Mouse (Mus musculus): ENCODE measurements at regions not wholly inside any gene's neighbourhood (a gene's known extent, or its start where the extent isn't known, plus 50 kb on each side); places are given as distances from the start of the nearest gene placed in this dataset.
"Not testable (repeated sequence)": the region's sequence is repeated elsewhere in the genome, so short reads cannot be mapped to it uniquely, and the experiment has no call there.

DNA sequence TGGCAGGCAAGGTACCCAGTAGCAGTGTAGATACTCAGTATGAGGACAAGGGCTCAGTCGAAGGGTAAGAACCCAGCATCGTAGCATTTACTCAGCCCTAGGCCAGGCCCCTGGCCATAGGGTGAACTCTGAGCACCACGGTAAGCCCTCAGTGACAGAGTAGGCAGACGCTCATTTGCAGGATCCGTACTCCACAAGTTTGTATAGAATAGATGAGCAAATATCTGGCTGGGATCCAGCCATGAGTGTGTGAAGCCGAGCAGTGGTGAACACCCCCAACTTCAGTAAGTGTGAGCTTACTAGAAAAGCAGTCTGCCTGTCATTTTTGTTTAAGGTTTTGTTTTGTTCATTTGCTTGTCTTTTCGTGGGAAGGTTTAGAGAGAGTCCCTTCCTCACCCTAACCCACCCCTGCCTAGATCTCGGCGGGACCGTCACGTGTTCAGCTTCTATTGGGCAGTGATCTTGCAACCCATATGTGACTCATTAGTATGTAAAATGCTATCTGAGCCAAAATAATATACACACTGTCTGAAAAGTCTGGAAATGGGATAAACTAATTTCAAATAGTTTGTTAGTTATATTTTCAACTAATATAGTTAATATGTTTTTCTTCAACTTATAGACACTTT is 76.3 kb downstream of the Gm5447 start:
- no peak for DNase-seq (ENCODE audit: low spot score)

- not testable (repeated sequence) for DNase-seq (ENCODE audit: low spot score)
Observed at GRCm38 (mm10) chr13:31051586-31051985, 77.6 kb downstream of the Gm5447 start.

GRCm38 (mm10) chr13:31054356-31054755 is 80.4 kb downstream of the Gm5447 start:
- no peak for DNase-seq (ENCODE audit: low spot score)

DNA sequence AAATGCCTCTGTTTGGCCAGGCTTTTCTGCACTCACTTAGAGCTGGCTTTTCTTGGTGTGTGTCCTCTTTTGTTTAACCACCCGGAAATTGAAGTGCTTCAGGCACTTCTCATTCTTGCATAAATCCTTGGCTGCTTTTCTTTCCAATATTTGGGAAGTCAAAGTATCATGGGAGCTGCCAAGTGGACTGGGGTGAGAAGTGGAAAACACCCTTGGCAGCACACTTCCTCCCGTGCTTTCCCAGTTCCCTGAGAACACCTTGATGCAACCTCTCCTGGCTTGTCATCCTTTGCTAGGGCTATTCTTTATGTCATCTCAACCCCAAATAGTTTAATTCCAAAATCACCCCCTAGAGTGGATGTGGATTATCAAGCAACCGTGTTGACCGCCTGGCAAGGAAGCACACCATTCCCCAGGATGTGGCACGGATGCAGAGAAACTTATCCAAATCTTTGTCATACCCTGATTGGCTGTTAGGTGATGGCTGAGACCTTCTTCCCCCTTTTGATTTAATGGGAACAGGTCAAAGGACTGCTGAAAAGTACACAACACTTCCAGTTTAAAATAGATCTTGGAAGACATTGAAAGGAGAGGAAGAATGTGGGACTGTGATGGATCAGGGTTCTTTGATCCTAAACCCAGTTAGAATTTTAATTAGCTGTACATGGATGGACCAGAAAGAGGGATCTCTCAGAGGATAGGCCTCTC is 81.5 kb downstream of the Gm5447 start:
- DNase-seq (ENCODE audit: low spot score), result no peak

- DNase-seq (ENCODE audit: low spot score), result no peak
Observed at GRCm38 (mm10) chr13:31056154-31056871, 82.3 kb downstream of the Gm5447 start.

DNA sequence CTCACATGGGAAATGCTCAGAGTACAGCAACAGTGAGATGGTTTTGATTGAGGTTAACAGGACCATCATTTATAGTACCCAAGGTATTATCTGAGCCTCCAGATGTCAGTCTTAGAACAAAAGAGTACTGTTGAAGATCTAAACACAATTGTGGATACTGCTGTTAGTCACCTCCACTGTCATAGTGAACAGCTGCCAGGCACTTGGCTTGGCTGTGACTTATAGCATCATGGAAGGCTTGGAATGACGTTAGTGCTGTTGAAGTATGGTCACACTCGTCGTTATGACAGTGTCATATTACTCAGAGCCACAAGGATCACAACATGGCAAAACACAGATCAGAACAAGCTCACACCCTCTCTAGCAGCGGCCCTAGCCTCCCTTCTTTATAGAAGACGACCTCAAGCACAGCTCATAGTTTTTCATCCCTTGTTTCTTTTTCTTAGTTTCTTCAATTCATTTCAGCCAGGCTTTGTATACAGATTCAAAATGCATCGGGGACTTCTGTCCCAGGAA is 87.0 kb downstream of the Gm5447 start:
- no peak for DNase-seq (ENCODE audit: low spot score)

DNA sequence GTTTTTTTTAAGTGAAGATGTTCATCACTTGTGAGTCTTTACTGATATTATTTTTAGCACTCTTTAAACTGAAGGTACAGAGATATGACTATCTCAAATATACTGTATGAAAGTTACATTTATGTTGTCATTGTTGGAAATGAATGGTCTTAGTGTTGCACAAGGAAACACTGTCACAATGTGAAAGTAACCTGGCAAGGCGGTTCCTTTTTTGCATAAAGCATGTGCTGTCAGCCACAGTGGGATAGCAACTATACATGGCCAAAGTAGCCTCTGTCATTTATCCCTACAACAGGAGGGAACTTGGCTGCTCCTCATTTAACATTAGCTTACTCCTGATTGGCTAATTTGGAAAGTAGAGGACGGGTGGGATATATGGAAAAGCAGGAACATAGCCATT is 94.3 kb downstream of the Gm5447 start:
- DNase-seq (ENCODE audit: low spot score), result no peak

- no peak for DNase-seq (ENCODE audit: low spot score)
Observed at GRCm38 (mm10) chr13:31076541-31076940, 102.5 kb downstream of the Gm5447 start.

DNA sequence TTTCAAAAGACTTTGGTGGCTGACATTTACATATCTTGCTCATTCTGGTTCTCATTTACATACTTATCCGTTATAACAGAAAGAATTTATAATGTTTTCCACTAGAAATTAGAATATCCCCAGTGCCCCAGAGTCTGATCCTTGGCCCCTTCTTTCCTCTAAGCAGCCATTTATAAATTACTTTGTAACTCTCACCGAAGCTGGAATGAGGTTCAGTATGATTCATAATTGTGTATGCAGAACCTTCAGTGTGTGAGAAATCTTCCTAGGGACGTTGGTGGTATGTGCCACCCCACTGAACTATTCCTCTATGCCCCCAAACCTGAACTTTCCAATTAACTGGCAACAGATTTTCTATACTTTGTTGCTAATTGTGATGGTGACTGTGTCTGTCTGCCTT is 104.7 kb downstream of the Gm5447 start:
- DNase-seq (ENCODE audit: low spot score), result no peak

GRCm38 (mm10) chr13:31080215-31080614 is 106.2 kb downstream of the Gm5447 start:
- DNase-seq (ENCODE audit: low spot score), result no peak

DNA sequence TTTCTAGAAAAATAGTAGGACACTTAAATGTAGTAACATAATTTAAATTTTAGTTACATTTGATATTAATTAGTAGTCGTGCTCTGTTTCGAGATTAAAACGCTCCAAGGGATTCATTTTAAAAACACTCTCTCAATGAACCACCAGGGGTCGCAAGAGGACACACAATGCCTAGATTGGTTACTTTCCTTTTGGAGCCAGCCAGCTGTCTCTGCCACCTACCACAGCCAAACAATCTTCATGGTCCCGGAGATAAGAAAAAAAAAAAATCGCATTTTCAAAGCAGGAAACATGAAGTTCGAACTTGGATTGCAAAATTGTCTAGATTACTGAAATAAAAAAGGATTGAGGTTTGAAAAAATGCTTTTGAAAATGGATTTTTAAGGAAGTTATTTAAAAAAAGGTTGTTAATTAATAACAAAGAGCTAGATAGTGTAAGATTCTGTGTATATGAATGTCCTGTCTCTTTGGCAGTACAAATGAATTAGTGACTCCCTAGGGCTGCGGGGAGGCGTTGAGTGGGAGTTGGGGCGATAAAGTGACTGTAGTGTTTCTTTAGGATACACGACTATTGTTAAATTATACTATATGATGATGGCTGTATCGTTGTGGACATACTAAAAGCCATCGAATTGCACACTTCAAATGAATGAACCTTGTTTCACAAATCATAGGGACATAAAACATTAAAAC is 108.6 kb downstream of the Gm5447 start:
- peak; percentile 62 for DNase-seq (ENCODE audit: low spot score)

- DNase-seq (ENCODE audit: low spot score), result no peak
Observed at GRCm38 (mm10) chr13:31101051-31101450, 127.0 kb downstream of the Gm5447 start.

DNA sequence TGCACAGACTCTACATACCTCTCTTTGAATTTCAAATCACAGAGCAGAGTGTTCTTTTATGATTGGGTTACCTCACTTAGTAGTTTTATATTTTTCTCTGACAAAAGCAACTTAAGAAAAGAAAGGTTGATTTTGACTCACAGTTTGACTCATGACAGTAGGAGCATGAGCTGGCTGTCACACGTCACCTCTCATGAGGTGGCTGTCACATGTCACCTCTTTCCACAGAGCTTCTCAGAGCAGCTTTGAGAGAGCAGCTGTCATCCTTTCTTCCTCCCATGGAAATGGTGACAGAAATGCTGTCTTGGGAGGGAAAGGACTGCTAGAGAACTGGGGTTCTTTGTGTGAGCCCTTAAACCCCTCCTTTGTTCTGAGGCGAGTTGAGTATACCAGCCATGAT is 133.4 kb downstream of the Gm5447 start:
- DNase-seq (ENCODE audit: low spot score), result no peak

GRCm38 (mm10) chr13:31109231-31109630 is 135.2 kb downstream of the Gm5447 start:
- DNase-seq (ENCODE audit: low spot score), result no peak

- no peak for DNase-seq (ENCODE audit: low spot score)
Observed at GRCm38 (mm10) chr13:31122689-31123088, 148.7 kb downstream of the Gm5447 start.

DNA sequence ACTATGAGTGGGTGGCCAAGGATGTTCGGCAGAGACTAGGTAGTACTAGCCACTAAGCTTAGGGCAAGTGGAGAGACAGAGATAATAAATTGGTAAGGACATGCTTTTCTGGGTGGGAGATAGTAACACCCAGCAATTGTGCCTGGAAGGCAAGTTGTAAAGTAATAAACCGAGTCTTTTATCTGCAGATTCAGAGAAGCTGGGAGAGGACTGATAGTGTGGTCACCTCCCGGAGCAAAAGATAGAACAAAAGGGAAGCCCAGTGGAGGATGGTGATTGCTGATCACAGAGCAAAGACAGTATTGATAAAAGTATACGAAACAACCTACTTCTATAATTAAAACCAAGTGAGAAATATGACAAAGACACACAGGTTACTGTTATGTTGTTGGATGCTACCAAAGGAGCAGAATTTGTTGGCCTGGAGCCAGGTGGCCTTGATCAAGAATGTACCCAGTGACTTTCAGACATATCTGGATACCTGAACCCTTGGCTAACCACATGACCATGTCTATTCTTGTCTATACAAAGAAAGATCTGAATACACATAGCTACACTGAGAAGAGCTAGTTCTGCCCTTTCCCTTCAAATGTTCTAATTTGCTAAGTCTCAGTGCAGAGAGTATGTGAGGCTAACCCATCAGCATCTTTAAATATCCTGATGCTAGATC is 150.7 kb downstream of the Gm5447 start:
- no peak for DNase-seq (ENCODE audit: low spot score)

DNA sequence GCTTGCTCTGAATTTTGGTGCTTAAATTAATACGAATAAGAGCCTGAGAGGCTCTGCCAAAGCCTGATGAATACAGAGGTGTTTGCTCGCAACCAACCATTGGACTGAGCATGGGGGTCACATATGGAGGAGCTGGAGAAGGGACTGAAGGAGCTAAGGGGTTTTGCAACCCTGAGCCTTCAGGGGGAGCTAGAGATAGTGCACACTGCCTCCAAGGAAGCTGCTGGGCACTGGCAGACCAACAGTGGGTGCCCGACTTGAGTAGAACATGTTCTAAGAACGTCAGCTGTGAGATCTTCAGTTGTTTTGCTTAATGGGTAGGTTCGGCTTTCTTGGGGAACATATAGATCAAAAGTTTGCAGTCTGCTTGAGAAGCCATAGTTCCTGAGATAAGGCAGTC is 158.5 kb downstream of the Gm5447 start:
- no peak for DNase-seq (ENCODE audit: low spot score)

GRCm38 (mm10) chr13:31139686-31140085 is 165.7 kb downstream of the Gm5447 start:
- DNase-seq (ENCODE audit: low spot score), result no peak

DNA sequence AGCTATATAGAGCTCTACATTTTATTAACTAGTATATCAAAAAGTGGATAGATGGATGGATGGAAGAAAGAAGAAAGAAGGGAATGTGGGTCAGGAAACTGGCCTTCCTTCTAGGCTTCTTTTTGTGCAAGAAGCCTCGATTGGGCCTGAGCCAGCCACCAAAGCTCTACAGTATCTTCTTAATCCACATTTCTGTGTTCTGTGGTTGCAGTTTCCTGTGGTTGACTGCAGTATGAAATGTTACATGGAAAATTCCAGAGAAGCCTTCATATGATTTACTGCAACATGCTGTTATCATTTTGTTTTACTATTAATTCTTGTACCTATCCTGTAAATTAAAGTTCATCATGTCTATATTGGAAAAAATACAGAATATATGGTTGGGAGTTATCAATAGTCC is 173.3 kb downstream of the Gm5447 start:
- DNase-seq (ENCODE audit: low spot score), result no peak

GRCm38 (mm10) chr13:31154066-31154465 is 180.1 kb downstream of the Gm5447 start:
- DNase-seq (ENCODE audit: low spot score), result no peak

GRCm38 (mm10) chr13:31163878-31164495 is 190.0 kb downstream of the Gm5447 start:
- no peak for DNase-seq (ENCODE audit: low spot score)
